Mouse (Mus musculus): ENCODE measurements around the gene Pcdh19. TPM values are rescaled to one million over a fixed set of nuclear protein-coding genes. Genes with fewer than 3 reads are reported as not detected.
"Not testable (repeated sequence)": the region's sequence is repeated elsewhere in the genome, so short reads cannot be mapped to it uniquely, and the experiment has no call there.

Gene Pcdh19
- total RNA-seq (2021), result 10 to 100 TPM; 75.8 to 80.0 TPM
- long read RNA-seq, full-length matches to known transcripts, result 41 of 80 reads
- long read RNA-seq, partial matches to known transcripts, result 1 of 80 reads
- long read RNA-seq, other reads (novel, unspliced or antisense), result 38 of 80 reads

- DNase-seq (ENCODE audit: low spot score in 2 of 2), result peak; percentile 64 to 78
These were observed at the start of gene Pcdh19 for GRCm38 (mm10) chrX:133688840-133689239. Gene Pcdh19, minus strand, starts transcription at chrX:133688987.

DNA sequence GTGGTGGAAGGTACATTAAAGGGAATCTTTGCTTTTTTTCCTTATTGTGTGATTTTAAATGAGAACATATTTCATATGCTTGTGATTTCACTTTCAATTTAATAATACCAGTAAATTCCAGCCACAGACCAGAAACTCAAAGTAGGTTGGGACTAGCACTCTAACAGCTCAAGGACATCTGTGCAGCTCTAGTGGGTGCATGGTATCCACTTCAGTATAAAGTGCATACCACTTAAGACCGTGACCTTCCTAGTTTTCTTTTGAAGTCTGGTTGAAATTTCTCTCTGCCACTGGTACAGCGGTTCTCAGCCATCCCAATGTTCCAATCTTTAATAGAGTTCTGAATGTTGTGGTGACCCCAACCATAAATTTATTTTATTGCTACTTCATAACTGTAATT, 47.1 kb upstream of the Pcdh19 start:
- DNase-seq (ENCODE audit: low spot score in 2 of 2), result no peak

DNA sequence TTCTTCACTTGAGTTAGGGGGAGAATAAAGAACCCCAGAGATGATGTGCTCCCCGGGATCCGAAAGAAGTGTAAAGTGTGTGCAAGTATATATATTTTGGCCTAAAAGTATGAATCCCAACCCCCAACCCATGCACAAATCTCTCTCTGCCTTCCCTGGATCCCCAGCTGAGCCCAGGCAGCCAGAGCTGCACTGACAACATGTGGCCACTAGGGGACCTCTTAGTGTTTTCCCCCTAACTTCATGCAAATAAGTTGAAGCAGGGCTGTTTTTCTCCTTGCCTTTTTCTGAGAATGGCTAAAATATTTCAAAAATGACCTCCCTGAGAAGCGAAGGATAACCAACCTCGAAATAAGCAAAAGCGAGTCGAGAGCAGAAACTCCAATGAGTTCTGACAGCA, 46.2 kb upstream of the Pcdh19 start:
- DNase-seq (ENCODE audit: low spot score in 2 of 2), result peak in 1 of 2 experiments; percentile 22

DNA sequence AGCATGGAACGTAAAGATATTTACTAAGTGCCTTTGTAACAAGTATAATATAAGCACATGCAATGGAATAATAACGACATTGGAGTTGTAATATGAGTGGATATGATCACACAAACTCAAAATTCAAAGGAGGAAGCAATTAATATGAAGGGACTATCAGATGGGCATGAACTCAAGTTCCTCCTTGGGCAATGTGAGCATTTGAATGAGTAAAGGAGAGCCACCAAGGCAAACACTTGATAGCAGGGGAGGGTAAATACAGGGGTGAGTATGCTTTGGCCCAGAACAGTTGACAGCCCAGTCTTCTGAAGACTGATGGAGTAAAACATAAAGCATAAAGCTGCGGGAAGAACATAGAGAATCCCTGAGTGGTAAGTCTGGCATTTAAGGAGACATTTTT, 32.7 kb upstream of the Pcdh19 start:
- no peak for DNase-seq (ENCODE audit: low spot score in 2 of 2)

DNA sequence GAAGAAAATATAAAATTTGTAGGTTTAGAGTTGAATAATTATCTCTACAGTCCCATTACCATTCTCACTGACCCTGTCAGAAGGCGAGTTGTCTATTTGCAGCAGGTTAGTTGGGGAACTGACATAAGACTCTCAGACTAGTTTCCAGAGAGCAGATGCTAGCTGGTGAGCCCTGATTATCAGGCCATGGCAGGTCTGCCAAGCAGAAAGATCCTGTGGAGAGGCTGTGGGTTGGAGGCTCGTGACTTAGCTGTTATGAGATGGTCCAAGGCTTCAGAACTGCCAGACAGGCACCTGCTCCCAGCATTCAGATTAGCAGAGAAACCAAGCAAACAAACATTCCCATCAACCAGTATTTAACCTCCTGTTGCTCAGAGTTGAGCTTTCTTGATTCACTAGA, 21.8 kb upstream of the Pcdh19 start:
- DNase-seq (ENCODE audit: low spot score in 2 of 2), result no peak

GRCm38 (mm10) chrX:133702902-133703301, 14.1 kb upstream of the Pcdh19 start:
- DNase-seq (ENCODE audit: low spot score in 2 of 2), result no peak

DNA sequence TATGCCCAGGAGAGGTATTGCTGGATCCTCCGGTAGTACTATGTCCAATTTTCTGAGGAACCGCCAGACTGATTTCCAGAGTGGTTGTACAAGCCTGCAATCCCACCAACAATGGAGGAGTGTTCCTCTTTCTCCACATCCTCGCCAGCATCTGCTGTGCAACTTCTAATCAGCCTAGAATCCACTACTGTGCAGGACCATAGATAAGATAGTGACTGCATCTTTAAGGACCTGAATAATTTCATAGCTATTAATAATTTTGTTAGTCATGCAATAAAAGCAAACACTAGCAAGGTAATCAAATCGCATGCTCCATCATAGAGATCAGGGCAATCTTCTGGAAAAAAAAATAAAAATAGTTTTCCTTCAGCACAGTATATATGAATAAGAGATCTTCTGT, 9.1 kb upstream of the Pcdh19 start:
- not testable (repeated sequence) for DNase-seq (ENCODE audit: low spot score in 2 of 2)

- DNase-seq (ENCODE audit: low spot score in 2 of 2), result no peak
These were observed 7.7 kb upstream of the Pcdh19 start for GRCm38 (mm10) chrX:133696461-133696860.

- DNase-seq (ENCODE audit: low spot score in 2 of 2), result no peak
These were observed 4.4 kb upstream of the Pcdh19 start for GRCm38 (mm10) chrX:133693037-133693760.

DNA sequence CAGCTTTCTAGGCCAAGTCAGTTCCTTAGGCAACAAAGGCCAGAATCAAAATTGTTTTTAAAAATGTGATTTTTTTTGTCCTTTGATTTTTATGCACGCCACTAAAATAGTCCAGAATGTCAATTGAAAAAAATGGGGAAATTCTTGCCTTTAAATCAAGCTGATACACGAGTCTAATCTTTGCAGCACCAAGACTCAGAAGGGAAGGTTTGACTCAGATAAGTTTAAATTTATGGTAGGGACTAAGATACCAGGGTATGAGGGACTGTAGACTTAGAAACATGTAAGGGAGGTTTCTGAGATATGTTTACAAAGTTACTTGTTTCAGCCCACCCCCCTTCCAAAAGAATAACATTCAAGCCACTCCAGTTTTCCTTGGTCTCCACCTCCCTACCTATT, 3.6 kb upstream of the Pcdh19 start:
- no peak for DNase-seq (ENCODE audit: low spot score in 2 of 2)

DNA sequence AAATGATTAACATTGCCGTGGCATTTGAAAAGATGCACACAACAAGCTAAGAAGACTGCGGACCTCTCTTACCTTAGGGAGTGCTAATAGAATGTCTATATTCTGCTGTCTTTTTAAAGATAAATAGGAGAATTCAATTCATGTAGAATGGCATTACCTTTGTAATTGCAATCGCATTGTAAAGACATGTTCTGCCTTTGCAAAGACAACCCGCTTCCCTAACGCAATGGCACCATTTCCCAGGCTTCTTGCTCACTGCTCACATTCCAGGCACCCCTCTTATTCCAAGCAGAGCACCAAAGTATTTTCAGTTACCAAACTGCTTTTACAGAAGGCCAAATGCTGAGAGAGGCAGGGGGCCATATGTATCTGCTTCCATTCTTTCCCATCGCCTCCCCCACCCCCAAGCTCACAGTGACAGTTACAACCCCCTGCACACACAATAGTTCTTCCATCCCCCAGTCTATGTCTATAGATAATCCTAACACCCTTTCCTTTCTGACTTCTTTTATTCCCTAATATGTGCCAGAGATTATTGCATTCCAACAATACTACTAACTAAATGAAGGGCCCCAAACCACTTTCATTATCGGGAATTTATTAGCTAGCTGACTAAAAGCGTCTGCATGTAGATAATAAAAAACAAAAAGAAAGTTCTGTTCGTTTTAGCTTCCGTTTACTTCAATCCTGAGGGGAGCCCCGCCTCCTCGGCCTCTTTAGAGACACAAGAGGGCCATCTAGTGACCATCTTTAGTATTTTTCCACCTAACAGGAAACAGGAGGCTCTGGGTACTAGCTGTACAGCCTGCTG, 3.0 kb upstream of the Pcdh19 start:
- DNase-seq (ENCODE audit: low spot score in 2 of 2), result peak in 1 of 2 experiments; percentile 82

DNA sequence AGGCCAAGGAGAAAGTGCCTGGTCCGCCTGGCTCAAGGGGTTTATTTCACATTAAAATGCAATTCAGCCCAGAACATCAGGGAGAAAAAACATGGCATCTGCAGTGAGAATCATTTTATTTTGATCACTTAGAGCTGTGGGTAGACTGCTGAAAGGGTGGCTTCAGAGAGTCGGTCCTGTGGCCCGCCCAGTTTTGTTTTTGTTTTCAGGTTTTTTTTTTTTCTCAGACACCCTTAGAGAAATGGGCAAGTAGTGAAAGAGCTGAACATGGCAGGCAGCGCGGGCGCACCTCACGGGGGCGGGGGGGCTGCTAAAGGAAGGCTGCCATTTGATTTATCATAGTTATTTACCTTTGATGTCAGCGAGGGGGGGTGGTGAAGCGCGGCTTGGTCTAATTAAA, 2.0 kb upstream of the Pcdh19 start:
- DNase-seq (ENCODE audit: low spot score in 2 of 2), result no peak

- peak in 1 of 2 experiments; percentile 34 for DNase-seq (ENCODE audit: low spot score in 2 of 2)
These were observed 926 bp upstream of the Pcdh19 start for GRCm38 (mm10) chrX:133689576-133690250.

DNA sequence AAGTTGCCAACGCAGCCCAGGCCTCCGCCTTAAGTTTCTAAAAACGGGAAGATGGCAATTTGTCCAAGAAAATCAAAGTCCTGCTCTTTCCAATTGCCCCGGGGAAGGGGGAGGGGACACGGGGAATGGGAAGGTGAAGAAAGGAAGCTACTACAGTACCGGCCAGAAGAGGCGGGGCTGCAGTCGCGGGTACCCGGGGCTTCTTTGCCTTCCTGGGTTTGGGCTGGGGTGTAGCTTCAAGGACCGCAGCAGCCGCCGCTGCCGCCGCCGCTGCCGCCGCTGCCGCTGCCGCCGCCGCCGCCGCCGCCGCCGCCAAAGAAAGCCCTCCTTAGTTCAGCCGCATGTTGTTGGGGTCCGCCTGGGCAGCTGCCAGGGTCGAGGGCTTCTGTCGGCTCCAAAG, 631 bp downstream of the Pcdh19 start:
- no peak for DNase-seq (ENCODE audit: low spot score in 2 of 2)

GRCm38 (mm10) chrX:133687666-133688151, 1.1 kb downstream of the Pcdh19 start:
- DNase-seq (ENCODE audit: low spot score in 2 of 2), result no peak

DNA sequence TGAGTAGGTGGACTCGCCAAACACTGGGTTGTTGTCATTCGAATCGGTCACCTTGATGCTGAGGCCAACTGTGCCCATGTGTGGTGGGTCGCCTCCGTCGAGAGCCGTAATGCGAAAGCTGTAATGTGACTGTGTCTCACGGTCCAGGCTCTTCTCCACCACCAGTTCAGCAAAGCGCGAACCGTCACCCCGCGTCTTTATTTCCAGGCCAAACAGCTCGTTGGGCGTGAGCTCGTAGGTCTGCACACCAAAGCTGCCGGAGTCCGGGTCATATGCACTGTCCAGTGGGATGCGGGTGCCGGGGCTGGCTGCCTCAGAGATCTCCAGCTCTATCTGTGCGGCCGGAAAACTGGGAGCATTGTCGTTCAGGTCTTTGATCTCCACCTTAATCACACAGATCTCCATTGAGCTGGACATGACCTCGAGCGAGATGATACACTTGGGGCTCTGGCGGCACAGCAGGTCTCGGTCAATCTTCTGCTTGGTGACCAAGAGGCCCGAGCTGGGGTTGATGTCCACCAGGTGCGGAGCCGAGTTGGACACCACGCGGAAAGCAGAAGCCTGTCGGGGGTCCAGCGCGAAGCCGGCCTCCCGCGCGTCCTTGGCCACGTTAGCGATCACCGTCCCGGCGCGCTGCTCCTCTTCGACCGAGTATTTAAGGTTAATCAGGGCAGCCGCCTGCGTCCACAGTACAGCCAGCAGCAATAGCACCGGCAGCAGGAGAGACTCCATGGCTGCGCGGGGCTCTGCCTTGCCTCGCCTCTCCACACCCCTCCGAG, 2.1 kb downstream of the Pcdh19 start:
- no peak for DNase-seq (ENCODE audit: low spot score in 2 of 2)

GRCm38 (mm10) chrX:133685572-133685971, 3.2 kb downstream of the Pcdh19 start:
- no peak for DNase-seq (ENCODE audit: low spot score in 2 of 2)

- DNase-seq (ENCODE audit: low spot score in 2 of 2), result no peak
These were observed 4.8 kb downstream of the Pcdh19 start for GRCm38 (mm10) chrX:133683961-133684360.

DNA sequence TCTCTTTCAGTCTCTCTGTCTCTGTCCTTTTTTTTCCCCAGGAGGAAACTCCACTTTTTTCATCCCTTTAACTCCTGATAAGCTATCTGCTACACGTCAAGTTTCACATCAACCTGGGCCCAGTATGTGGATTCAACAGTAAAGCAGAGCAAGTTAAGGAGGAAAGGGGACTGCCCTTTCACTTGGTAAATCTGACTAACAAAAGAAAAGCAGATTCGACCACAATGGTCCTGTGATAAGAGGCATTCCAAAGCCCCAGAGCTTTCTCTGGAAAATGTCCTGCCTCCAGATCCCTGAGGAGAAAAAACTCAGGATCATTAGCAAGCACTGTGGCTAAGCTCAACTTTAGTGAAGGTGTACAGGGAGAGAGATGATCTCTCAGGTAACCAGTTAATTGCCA, 13.7 kb downstream of the Pcdh19 start:
- no peak for DNase-seq (ENCODE audit: low spot score in 2 of 2)

- DNase-seq (ENCODE audit: low spot score in 2 of 2), result no peak
These were observed 15.0 kb downstream of the Pcdh19 start for GRCm38 (mm10) chrX:133673796-133674195.

DNA sequence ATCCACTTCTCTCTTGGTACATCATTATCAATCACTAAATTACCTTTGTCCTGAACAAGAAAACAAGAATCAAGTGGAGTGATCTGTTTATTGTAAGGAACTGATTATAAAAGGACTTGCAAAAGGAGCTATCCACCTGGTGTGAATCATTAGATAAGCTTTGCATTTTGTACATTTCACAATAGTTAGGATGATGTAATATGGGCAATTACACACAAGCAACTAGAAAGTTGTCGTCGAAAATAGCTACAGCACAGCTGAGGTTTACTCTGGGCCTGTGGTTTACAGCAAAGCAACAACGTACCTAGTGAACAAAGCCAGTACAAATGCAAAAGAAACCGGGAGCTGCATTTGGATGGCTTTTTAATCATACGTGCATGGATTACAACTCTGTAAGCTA, 28.7 kb downstream of the Pcdh19 start:
- no peak for DNase-seq (ENCODE audit: low spot score in 2 of 2)

All from layer of hippocampus, adult 18-20 months (tissue).